Mouse (Mus musculus) adrenal gland, postnatal 10 days (tissue): Measurements from ENCODE around the gene Mmp15. TPM values are rescaled to one million over a fixed set of nuclear protein-coding genes. Genes with fewer than 3 reads are reported as not detected.

Source experiments
- DNase-seq: peaks from one replicate; pipeline ENCODE4 v3.0.0; 2021; ENCODE audit warnings: mixed read lengths
- total RNA-seq, 2 experiments: library from RNA; stranded (reverse); gene quantifications; 2 replicates each; pipeline ENCODE4 v1.2.3; 2021

The Mmp15 gene
- total RNA-seq, 2 experiments from 2014 or later: 23.0 to 32.7 TPM

- DNase-seq: peak; percentile 59
Measured at GRCm38 (mm10) chr8:95341721-95342120, 10.3 kb upstream of the Mmp15 start.

DNA sequence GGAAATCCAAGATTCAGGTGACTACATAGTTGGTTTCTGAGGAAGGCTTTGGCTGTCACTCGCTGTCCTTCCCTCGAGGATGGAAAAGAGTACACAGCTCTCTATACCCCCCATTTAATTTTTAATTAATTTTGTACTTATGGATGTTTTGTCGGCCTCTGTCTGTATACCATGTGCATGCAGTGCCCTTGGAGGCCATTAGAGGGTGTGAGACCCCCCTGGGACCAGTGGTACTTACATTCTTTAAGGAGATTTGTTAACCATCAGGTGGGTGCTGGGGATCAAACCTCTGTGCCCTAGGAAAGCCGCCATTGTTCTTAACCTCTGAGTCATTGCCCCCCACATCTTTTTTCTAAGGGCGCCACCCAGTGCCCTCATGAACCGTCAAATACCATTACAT, 7.4 kb upstream of the Mmp15 start:
- no peak for DNase-seq

- DNase-seq: peak; percentile 82
Measured at GRCm38 (mm10) chr8:95346643-95347545, 5.2 kb upstream of the Mmp15 start.

DNA sequence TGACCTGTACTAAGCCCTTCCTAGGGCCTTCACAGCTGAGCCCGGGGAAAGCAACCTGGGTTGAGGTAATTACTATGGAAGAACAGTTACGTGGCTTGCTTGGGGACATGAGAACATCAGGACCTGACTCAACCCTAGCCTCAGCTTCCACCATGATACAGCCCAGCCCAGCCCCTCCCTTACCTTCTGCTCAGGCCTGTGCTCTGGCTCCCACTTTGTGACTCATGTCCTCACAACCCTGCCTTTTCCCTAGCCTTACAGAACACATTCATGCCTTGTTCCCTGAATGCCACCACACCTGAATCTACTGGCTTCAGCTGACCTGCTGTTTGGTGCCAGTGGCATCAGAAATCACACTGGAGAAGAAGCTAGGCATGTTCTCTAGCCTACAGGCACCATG, 3.7 kb upstream of the Mmp15 start:
- no peak for DNase-seq

- peak; percentile 76 for DNase-seq
Measured at GRCm38 (mm10) chr8:95348811-95349630, 3.0 kb upstream of the Mmp15 start.

- DNase-seq: no peak
Measured at GRCm38 (mm10) chr8:95351461-95351860, 607 bp upstream of the Mmp15 start.

DNA sequence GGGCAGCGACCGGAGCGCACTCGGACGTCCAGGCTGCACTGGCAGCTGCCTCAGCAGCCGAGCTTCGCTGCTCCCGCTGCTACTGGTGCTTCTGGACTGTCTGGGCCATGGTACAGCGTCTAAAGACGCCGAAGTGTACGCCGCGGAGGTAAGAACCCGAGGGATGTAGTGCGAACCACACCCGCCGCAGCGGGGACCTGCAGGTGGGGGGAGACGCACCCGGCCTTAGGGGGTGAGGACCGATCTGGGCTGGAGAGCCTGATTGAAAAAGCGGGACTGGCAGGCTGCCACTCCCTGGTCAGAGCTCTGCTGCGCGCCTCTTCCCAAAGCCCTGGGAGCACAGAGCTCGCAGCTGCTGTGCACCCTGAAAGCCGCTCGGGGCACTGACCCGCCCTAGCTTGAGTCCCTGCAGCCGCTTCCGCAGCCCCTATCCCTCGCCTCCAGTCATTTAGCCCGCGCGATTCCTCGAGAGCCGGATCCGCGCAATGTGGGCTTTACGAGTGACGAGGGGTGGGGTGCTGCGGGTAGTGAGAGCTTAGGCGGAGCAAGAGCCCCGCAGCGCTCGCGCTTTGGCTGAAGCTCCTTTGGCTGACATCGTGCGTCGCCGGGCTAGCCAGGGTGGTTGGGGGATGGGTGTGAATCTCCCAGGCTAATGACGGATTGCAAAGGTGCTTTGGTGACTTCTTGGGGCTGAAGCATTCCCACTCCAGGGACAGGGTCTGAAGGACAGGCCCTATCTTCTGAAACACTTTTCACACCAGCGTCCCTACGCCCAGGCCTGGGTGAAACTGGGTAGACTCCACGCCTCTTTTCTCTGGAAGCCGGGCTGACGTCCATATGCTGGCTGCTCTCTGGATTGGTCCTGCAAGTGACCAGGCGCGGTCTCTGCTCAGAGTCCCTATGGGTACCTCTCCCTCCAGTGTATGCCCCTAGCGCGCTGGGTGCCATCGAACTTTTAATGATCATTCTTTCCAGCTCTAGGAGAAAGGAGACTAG, 1.1 kb downstream of the Mmp15 start:
- DNase-seq: peak; percentile 61

- no peak for DNase-seq
Measured at GRCm38 (mm10) chr8:95354606-95355005, 2.5 kb downstream of the Mmp15 start.

DNA sequence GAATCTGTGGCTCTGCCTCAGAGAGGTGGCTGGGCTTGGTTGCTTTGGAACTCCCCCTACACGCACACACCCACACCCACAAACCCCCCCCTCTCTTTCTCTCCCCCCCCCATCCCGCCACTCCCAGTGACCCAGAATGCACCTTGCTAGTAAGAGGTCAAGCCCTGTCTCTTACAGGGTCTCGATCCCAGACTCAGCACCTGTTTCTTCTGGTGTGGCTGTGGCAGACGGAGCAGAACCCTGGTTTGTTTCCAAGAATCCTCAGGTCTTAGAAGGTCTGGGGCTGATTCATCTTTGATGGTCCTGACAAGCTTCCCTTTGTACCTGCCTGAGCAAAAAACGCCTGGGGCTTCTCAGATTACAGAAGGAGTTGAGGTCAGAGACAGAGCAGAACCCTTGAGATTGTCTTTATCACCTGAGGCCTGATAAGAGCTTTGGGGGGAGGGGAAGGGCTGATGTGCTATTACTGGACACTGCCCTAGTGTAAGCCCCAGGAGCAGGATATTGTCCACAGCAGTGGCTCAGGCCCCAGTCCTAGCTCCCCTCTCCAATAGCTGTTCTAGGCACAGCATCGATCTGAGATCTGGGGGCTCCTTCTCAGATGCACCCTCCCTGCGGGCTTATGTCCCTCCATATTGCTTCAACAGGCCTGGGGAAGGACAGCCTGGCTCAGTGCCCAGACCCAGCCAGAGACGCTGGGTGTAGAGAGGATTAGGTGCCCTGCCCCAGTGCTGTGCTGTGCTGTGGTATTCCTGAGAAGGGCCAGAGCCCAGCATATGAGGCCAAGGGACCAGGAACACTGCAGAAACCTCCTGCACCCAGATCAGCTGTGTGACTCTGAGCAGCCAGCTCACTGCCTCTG, 6.7 kb downstream of the Mmp15 start:
- peak; percentile 55 for DNase-seq

- DNase-seq: peak; percentile 50
Measured at GRCm38 (mm10) chr8:95360181-95361015, 8.3 kb downstream of the Mmp15 start.

DNA sequence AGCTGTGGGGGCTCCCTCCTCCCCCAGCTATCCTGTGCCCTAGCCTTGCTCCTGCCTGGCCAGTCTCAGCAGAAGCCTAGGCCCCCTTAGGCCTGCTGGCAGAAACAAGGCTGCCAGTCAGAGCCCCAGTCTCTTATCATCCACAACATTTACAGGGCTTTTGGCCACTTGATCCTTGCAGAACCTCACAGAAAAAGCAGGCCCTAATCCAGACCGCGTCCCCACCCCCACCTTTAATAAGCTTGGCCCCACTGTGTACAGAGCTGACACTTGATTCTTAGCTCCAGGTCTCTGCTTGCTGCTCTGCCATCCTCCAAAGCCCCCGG, 8.9 kb downstream of the Mmp15 start:
- DNase-seq: no peak

DNA sequence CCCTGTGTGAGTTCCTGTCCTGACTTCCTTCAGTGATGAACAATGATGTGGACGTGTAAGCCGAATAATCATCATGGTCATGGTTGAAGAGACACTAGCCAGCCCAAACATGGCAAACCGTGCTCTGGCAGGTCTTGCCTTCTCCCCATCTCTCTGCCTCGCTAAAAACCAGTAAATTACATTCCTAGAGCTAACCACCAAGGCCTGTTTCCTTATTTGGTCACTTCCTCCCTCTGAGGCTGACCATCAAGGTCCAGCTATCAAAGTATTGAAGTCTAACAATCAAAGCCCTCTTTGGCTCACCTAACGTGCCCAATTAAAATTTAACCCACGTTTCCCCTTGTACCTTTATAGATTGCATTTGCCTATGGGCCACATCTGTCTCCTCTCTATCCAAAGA, 10.2 kb downstream of the Mmp15 start:
- DNase-seq: no peak

- no peak for DNase-seq
Measured at GRCm38 (mm10) chr8:95363849-95364248, 11.8 kb downstream of the Mmp15 start.

DNA sequence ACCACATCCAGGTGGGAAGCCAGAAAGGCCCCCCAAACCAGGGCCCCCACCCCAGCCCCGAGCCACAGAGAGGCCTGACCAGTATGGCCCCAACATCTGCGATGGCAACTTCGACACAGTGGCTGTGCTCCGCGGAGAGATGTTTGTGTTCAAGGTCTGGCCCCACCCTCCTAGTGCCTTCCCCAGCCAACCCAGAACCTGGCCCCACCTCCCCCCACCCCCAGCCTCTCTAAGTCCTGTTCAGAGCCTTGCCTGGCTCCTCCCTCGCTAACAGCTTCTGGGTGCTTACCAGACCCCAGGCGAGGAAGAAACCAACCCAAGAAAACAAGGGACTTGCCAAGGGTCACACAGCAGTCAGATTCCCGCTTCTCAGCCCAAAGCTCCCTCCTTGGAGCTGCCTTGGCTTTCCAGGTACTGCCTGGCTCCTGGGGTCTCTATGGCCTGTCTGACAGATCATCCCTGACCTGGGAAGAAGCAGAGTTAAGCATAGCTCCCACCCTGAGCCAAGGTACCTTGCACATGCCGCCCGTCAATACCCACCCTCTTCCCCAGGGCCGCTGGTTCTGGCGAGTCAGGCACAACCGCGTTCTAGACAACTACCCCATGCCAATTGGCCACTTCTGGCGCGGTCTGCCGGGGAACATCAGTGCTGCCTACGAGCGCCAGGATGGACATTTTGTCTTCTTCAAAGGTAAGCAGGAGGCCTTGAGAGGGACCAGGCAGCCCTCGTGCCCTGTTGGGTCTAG, 17.7 kb downstream of the Mmp15 start:
- no peak for DNase-seq

GRCm38 (mm10) chr8:95373389-95374002, 21.4 kb downstream of the Mmp15 start:
- DNase-seq: no peak

GRCm38 (mm10) chr8:95374429-95374828, 22.4 kb downstream of the Mmp15 start:
- DNase-seq: no peak

- no peak for DNase-seq
Measured at GRCm38 (mm10) chr8:95375374-95375930, 23.4 kb downstream of the Mmp15 start.

- no peak for DNase-seq
Measured at GRCm38 (mm10) chr8:95376309-95376999, 24.4 kb downstream of the Mmp15 start.
